Mouse (Mus musculus): ENCODE results near the gene Kirrel3. TPM values are rescaled to one million over a fixed set of nuclear protein-coding genes. Genes with fewer than 3 reads are reported as not detected.

Gene Kirrel3
- polyA plus RNA-seq, 1 experiment from 2014 or later = 0.94 TPM

GRCm38 (mm10) chr9:34750887-34751286 lies 265.2 kb downstream of the Kirrel3 start:
- DNase-seq (ENCODE audit: low spot score) = no peak

GRCm38 (mm10) chr9:34752076-34752800 lies 266.5 kb downstream of the Kirrel3 start:
- no peak for DNase-seq (ENCODE audit: low spot score)

- peak; percentile 23 for DNase-seq (ENCODE audit: low spot score)
These were observed 267.1 kb downstream of the Kirrel3 start for GRCm38 (mm10) chr9:34752801-34753170.

GRCm38 (mm10) chr9:34753891-34754290 lies 268.2 kb downstream of the Kirrel3 start:
- DNase-seq (ENCODE audit: low spot score) = no peak

- no peak for DNase-seq (ENCODE audit: low spot score)
These were observed 268.9 kb downstream of the Kirrel3 start for GRCm38 (mm10) chr9:34754523-34755097.

GRCm38 (mm10) chr9:34756055-34756454 lies 270.4 kb downstream of the Kirrel3 start:
- DNase-seq (ENCODE audit: low spot score) = no peak

GRCm38 (mm10) chr9:34758925-34759324 lies 273.2 kb downstream of the Kirrel3 start:
- no peak for DNase-seq (ENCODE audit: low spot score)

GRCm38 (mm10) chr9:34760521-34760920 lies 274.8 kb downstream of the Kirrel3 start:
- no peak for DNase-seq (ENCODE audit: low spot score)

GRCm38 (mm10) chr9:34766792-34767623 lies 281.3 kb downstream of the Kirrel3 start:
- no peak for DNase-seq (ENCODE audit: low spot score)

GRCm38 (mm10) chr9:34768961-34769360 lies 283.3 kb downstream of the Kirrel3 start:
- DNase-seq (ENCODE audit: low spot score) = no peak

GRCm38 (mm10) chr9:34770951-34771350 lies 285.3 kb downstream of the Kirrel3 start:
- no peak for DNase-seq (ENCODE audit: low spot score)

- DNase-seq (ENCODE audit: low spot score) = no peak
These were observed 285.7 kb downstream of the Kirrel3 start for GRCm38 (mm10) chr9:34771401-34771800.

GRCm38 (mm10) chr9:34772022-34772437 lies 286.3 kb downstream of the Kirrel3 start:
- no peak for DNase-seq (ENCODE audit: low spot score)

- no peak for DNase-seq (ENCODE audit: low spot score)
These were observed 295.7 kb downstream of the Kirrel3 start for GRCm38 (mm10) chr9:34781356-34781755.

GRCm38 (mm10) chr9:34787915-34788314 lies 302.2 kb downstream of the Kirrel3 start:
- DNase-seq (ENCODE audit: low spot score) = no peak

GRCm38 (mm10) chr9:34795226-34795625 lies 309.5 kb downstream of the Kirrel3 start:
- no peak for DNase-seq (ENCODE audit: low spot score)

- DNase-seq (ENCODE audit: low spot score) = no peak
These were observed 312.1 kb downstream of the Kirrel3 start for GRCm38 (mm10) chr9:34797688-34798339.

- no peak for DNase-seq (ENCODE audit: low spot score)
These were observed 316.0 kb downstream of the Kirrel3 start for GRCm38 (mm10) chr9:34801662-34802061.

- no peak for DNase-seq (ENCODE audit: low spot score)
These were observed 321.2 kb downstream of the Kirrel3 start for GRCm38 (mm10) chr9:34806854-34807253.

GRCm38 (mm10) chr9:34809993-34810513 lies 324.4 kb downstream of the Kirrel3 start:
- DNase-seq (ENCODE audit: low spot score) = no peak

- no peak for DNase-seq (ENCODE audit: low spot score)
These were observed 332.8 kb downstream of the Kirrel3 start for GRCm38 (mm10) chr9:34818325-34818976.
